Mouse (Mus musculus) adrenal gland, adult 2 months (tissue): ENCODE data around the gene Psmd4. TPM values are rescaled to one million over a fixed set of nuclear protein-coding genes. Genes with fewer than 3 reads are reported as not detected.

ENCODE experiments used
- microRNA-seq, 2 experiments: library from miRNA; unstranded; fragments of <30 nt; microRNA quantifications; one replicate each; pipeline ENCODE4 v1.2.0; 2021
- polyA plus RNA-seq: library from polyadenylated mRNA; depleted of rRNA; stranded (reverse); fragments of >200 nt; gene quantifications from 2 replicates; pipeline ENCODE4 v1.2.3, GENCODE M21; 2012; rRNA removed
- total RNA-seq, 2 experiments: library from RNA; stranded (reverse); gene quantifications; 2 replicates each; pipeline ENCODE4 v1.2.3; 2021

Gene Psmd4
- total and polyA plus RNA-seq, 3 experiments, result 114 to 335 (median 312) TPM

Small RNA genes within 50 kb of the gene (microRNA-seq; reads per million reads assigned to microRNA genes)
- gene Mir7013, result 2.5 to 2.9 reads per million in 2 experiments

Other genes with a start within 250 kb of the Psmd4 start
- gene Pogz, start 205.0 kb downstream of the Psmd4 start, total RNA-seq, result 10 to 100 TPM; 27.0 to 36.2 TPM
- 27.6 and 35.8 TPM in 2 replicates for gene Pogz, start 205.0 kb downstream of the Psmd4 start, polyA plus RNA-seq
- 100 to 1,000 TPM; 203 to 297 TPM for gene Psmb4, start 155.7 kb downstream of the Psmd4 start, total RNA-seq
- gene Psmb4, start 155.7 kb downstream of the Psmd4 start, polyA plus RNA-seq, result 236 and 248 TPM in 2 replicates
- gene Selenbp1, start 109.6 kb downstream of the Psmd4 start, total RNA-seq, result 10 to 100 TPM; 47.5 to 52.7 TPM
- gene Selenbp1, start 109.6 kb downstream of the Psmd4 start, polyA plus RNA-seq, result 102 and 126 TPM in 2 replicates
- 10 to 100 TPM; 17.2 to 30.1 TPM for gene Rfx5, start 88.5 kb downstream of the Psmd4 start, total RNA-seq
- gene Rfx5, start 88.5 kb downstream of the Psmd4 start, polyA plus RNA-seq, result 10.8 and 13.5 TPM in 2 replicates
- gene Pi4kb, start 67.9 kb downstream of the Psmd4 start, total RNA-seq, result 10 to 100 TPM; 57.0 to 68.7 TPM
- 29.3 and 29.9 TPM in 2 replicates for gene Pi4kb, start 67.9 kb downstream of the Psmd4 start, polyA plus RNA-seq
- 10 to 100 TPM; 26.3 to 29.5 TPM for gene Zfp687, start 27.2 kb downstream of the Psmd4 start, total RNA-seq
- gene Zfp687, start 27.2 kb downstream of the Psmd4 start, polyA plus RNA-seq, result 27.9 and 32.0 TPM in 2 replicates
- gene Pip5k1a, start 64.3 kb upstream of the Psmd4 start, total RNA-seq, result 10 to 100 TPM; 40.8 to 49.9 TPM
- 16.4 and 18.7 TPM in 2 replicates for gene Pip5k1a, start 64.3 kb upstream of the Psmd4 start, polyA plus RNA-seq
- 10 to 100 TPM; 52.4 to 64.0 TPM for gene Vps72, start 68.4 kb upstream of the Psmd4 start, total RNA-seq
- gene Vps72, start 68.4 kb upstream of the Psmd4 start, polyA plus RNA-seq, result 82.4 and 83.0 TPM in 2 replicates
- gene Tmod4, start 81.9 kb upstream of the Psmd4 start, total RNA-seq, result under 1 TPM; 0.48 to 0.52 TPM
- 0.17 and 0.30 TPM in 2 replicates for gene Tmod4, start 81.9 kb upstream of the Psmd4 start, polyA plus RNA-seq
- gene Scnm1, start 91.4 kb upstream of the Psmd4 start, total RNA-seq, result 10 to 100 TPM; 33.4 to 37.0 TPM
- gene Scnm1, start 91.4 kb upstream of the Psmd4 start, polyA plus RNA-seq, result 17.6 and 18.6 TPM in 2 replicates
- gene Lysmd1, start 91.5 kb upstream of the Psmd4 start, total RNA-seq, result 1 to 10 TPM; 7.1 to 9.0 TPM
- 3.7 and 4.7 TPM in 2 replicates for gene Lysmd1, start 91.5 kb upstream of the Psmd4 start, polyA plus RNA-seq
- gene Tnfaip8l2, start 99.7 kb upstream of the Psmd4 start, total RNA-seq, result 1 to 10 TPM; 2.0 to 2.2 TPM
- 3.7 and 4.9 TPM in 2 replicates for gene Tnfaip8l2, start 99.7 kb upstream of the Psmd4 start, polyA plus RNA-seq
- 1 to 10 TPM; 2.6 to 3.8 TPM for gene Sema6c, start 117.8 kb upstream of the Psmd4 start, total RNA-seq
- 8.6 and 12.4 TPM in 2 replicates for gene Sema6c, start 117.8 kb upstream of the Psmd4 start, polyA plus RNA-seq
- gene Gabpb2, start 175.3 kb upstream of the Psmd4 start, total RNA-seq, result 10 to 100 TPM; 19.0 to 21.1 TPM
- gene Gabpb2, start 175.3 kb upstream of the Psmd4 start, polyA plus RNA-seq, result 4.0 and 4.5 TPM in 2 replicates
- gene Cdc42se1, start 186.1 kb upstream of the Psmd4 start, total RNA-seq, result 100 to 1,000 TPM in 1 of 2 experiments, 10 to 100 TPM in 1; 89.7 to 102 TPM
- 46.1 and 53.0 TPM in 2 replicates for gene Cdc42se1, start 186.1 kb upstream of the Psmd4 start, polyA plus RNA-seq
- 1 to 10 TPM; 8.0 to 8.7 TPM for gene Mllt11, start 189.6 kb upstream of the Psmd4 start, total RNA-seq
- gene Mllt11, start 189.6 kb upstream of the Psmd4 start, polyA plus RNA-seq, result 7.2 and 9.2 TPM in 2 replicates
- under 1 TPM in 1 of 2 experiments, not detected in 1; 0.21 TPM for gene Gm128, start 199.0 kb upstream of the Psmd4 start, total RNA-seq
- 0.20 and 0.22 TPM in 2 replicates for gene Gm128, start 199.0 kb upstream of the Psmd4 start, polyA plus RNA-seq
- gene Bnipl, start 208.6 kb upstream of the Psmd4 start, total RNA-seq, result not detected
- gene Bnipl, start 208.6 kb upstream of the Psmd4 start, polyA plus RNA-seq, result not detected in 2 replicates
- 100 to 1,000 TPM; 131 to 139 TPM for gene Mindy1, start 238.7 kb upstream of the Psmd4 start, total RNA-seq
- gene Mindy1, start 238.7 kb upstream of the Psmd4 start, polyA plus RNA-seq, result 209 and 296 TPM in 2 replicates
- gene Prune1, start 239.5 kb upstream of the Psmd4 start, total RNA-seq, result 10 to 100 TPM; 26.3 to 31.1 TPM
- gene Prune1, start 239.5 kb upstream of the Psmd4 start, polyA plus RNA-seq, result 14.1 and 15.4 TPM in 2 replicates